In the genomic region with DNA sequence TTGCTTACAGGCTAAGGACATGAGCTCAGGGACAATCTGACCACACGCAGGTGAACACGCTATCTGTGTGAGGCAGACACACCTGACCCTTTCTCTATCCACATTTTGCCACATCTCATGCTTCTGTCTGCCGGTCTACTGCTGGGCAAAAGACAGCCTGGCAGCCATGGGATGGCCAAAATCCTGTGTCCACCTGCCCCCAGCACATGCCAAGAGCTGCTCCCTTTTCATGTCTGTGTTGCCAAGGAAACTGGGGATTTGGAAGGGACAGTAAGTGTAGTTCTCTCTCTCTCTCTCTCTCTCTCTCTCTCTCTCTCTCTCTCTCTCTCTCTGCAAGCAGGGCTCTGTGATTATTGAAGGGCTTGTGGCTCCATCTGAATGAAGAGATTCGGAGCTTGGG, we compare ENCODE assay signal across 19 mouse cellular contexts.
DNase-seq lines count a peak whose midpoint lies in the region; ATAC-seq lines count a peak whose summit lies in the region.
"Had no signal": no experiment of that assay in that cellular context is flagged by ENCODE, and none has a peak within 500 bp of the region (broad histone marks: within the 10 kb centered on the region; RNA-seq: fewer than 3 reads in every experiment).

No protein-coding gene starts in this region.

- H3K4me2 ChIP-seq in forebrain, embryonic 14.5 days (ENCODE audit: low read length) = no peak overlapping the region
- H3K4me2 ChIP-seq: embryonic facial prominence, embryonic 13.5 days; embryonic facial prominence, embryonic 15.5 days; forebrain, embryonic 13.5 days had no signal

- 95% methylated on average over 4 of the region's 4 CpGs for WGBS in forebrain, embryonic 10.5 days
- 95% methylated on average over 4 of the region's 4 CpGs for WGBS in forebrain, embryonic 14.5 days

- H3K27ac ChIP-seq in forebrain, embryonic 10.5 days = peak overlapping the region; percentile 85
- H3K27ac ChIP-seq in forebrain, embryonic 14.5 days (ENCODE audit: low read depth, low read length) = no peak overlapping the region
- H3K27ac ChIP-seq: embryonic facial prominence, embryonic 13.5 days; embryonic facial prominence, embryonic 15.5 days; forebrain, embryonic 13.5 days; gastrocnemius, adult 2 months had no signal

- no peak overlapping the region for H3K9ac ChIP-seq in forebrain, embryonic 14.5 days (ENCODE audit: low read length)
- H3K9ac ChIP-seq: embryonic facial prominence, embryonic 13.5 days; embryonic facial prominence, embryonic 15.5 days; forebrain, embryonic 13.5 days had no signal

- no peak overlapping the region for H3K4me3 ChIP-seq in forebrain, embryonic 10.5 days
- H3K4me3 ChIP-seq in forebrain, embryonic 14.5 days (ENCODE audit: low read depth, low read length) = no peak overlapping the region
- peak overlapping the region; percentile 7 for H3K4me3 ChIP-seq in megakaryocyte, embryonic 14.5 days (replicated peaks)
- H3K4me3 ChIP-seq: embryonic facial prominence, embryonic 13.5 days; embryonic facial prominence, embryonic 15.5 days; erythroblast, embryonic 14.5 days; forebrain, embryonic 13.5 days; gastrocnemius, adult 2 months had no signal

- peaks cover 54% of the 10 kb centered on the region for H3K4me1 ChIP-seq in forebrain, embryonic 10.5 days
- H3K4me1 ChIP-seq in forebrain, embryonic 14.5 days (ENCODE audit: control insufficient read depth, insufficient read depth, low read length) = peaks cover 24% of the 10 kb centered on the region
- no peaks in the 10 kb centered on the region for H3K4me1 ChIP-seq in megakaryocyte, embryonic 14.5 days

- ATAC-seq in forebrain, embryonic 14.5 days = no peak
- ATAC-seq in megakaryocyte, adult 5-6 weeks (ENCODE audit: poor library complexity, severe bottlenecking) = no peak
- ATAC-seq: forebrain, embryonic 13.5 days; forebrain, embryonic 16.5 days had no signal

- H3K27me3 ChIP-seq in forebrain, embryonic 10.5 days (ENCODE audit: poor library complexity, severe bottlenecking) = peaks cover 8% of the 10 kb centered on the region; the same call in 1 of the 2 replicates
- H3K27me3 ChIP-seq in forebrain, embryonic 14.5 days (replicated peaks; ENCODE audit: control insufficient read depth, insufficient read depth, low read length) = no peaks in the 10 kb centered on the region
- H3K27me3 ChIP-seq in megakaryocyte, embryonic 14.5 days (replicated peaks) = peaks cover 1% of the 10 kb centered on the region
- H3K27me3 ChIP-seq: forebrain, embryonic 13.5 days had no signal

- peaks cover 14% of the 10 kb centered on the region for H3K36me3 ChIP-seq in forebrain, embryonic 10.5 days (replicated peaks)
- no peaks in the 10 kb centered on the region for H3K36me3 ChIP-seq in forebrain, embryonic 14.5 days (ENCODE audit: control insufficient read depth, insufficient read depth, low read length)
- H3K36me3 ChIP-seq in megakaryocyte, embryonic 14.5 days (replicated peaks; ENCODE audit: low read length) = no peaks in the 10 kb centered on the region
- H3K36me3 ChIP-seq: embryonic facial prominence, embryonic 13.5 days; embryonic facial prominence, embryonic 15.5 days had no signal

- peak; percentile 28 for DNase-seq in cerebellum, adult 9-11 months
- DNase-seq in cerebellum, adult 18-20 months = no peak
- DNase-seq in cerebellum, postnatal 14 days = peak; percentile 73 to 75
- no peak for DNase-seq in cerebellum, adult 9-10 months
- DNase-seq in forebrain, embryonic 10.5 days (ENCODE audit: extremely low spot score, low spot score) = no peak
- DNase-seq in forebrain, embryonic 14.5 days (ENCODE audit: low spot score) = no peak
- DNase-seq: adrenal gland, adult 2 months; adrenal gland, postnatal 10 days; adrenal gland, postnatal 25 days; cerebellum, adult 8-10 months; embryo, embryonic 11 days; gastrocnemius, adult 2 months had no signal

- peaks cover 8% of the 10 kb centered on the region; the same call in 1 of the 2 replicates for H3K9me3 ChIP-seq in forebrain, embryonic 10.5 days
- no peaks in the 10 kb centered on the region for H3K9me3 ChIP-seq in forebrain, embryonic 14.5 days (replicated peaks; ENCODE audit: control insufficient read depth, low read length)
- peaks cover 64% of the 10 kb centered on the region for H3K9me3 ChIP-seq in megakaryocyte, embryonic 14.5 days
- H3K9me3 ChIP-seq: embryonic facial prominence, embryonic 13.5 days; embryonic facial prominence, embryonic 15.5 days; forebrain, embryonic 13.5 days had no signal

Comparison
In these comparisons a context has a peak if more than half of its experiments do, and no peak if none do; other contexts are left out.
1. DNase-seq: peak in cerebellum, adult 9-11 months (single experiment) and cerebellum, postnatal 14 days (2 of 2); none in cerebellum, adult 18-20 months (0 of 2), cerebellum, adult 9-10 months (single experiment), forebrain, embryonic 10.5 days (single experiment) and forebrain, embryonic 14.5 days (single experiment).